Mouse (Mus musculus) splenic B cell, adult 2 months (primary cell): ENCODE results near the gene Ap1m1.

Experiments
- DNase-seq: peaks from one replicate; pipeline ENCODE4 v3.0.0-alpha.2; 2011; ENCODE audit warnings: low read depth, low spot score
- H3K27me3 ChIP-seq: 2 replicates; pipeline ENCODE4 v1.6.1; 2012; ENCODE audit warnings: mild to moderate bottlenecking, low read length, moderate library complexity, mixed read lengths; ENCODE audit not compliant: control insufficient read depth, poor library complexity, insufficient read depth, severe bottlenecking
- H3K36me3 ChIP-seq: 2 replicates; pipeline ENCODE4 v1.6.1; 2012; ENCODE audit warnings: mild to moderate bottlenecking, low read length, moderate library complexity, mixed read lengths; ENCODE audit not compliant: control insufficient read depth, poor library complexity, insufficient read depth, severe bottlenecking

Gene Ap1m1

GRCm38 (mm10) chr8:72266671-72267070, 26.9 kb downstream of the Ap1m1 start:
- H3K36me3 ChIP-seq: no peaks in the 10 kb centered on the region
- no peaks in the 10 kb centered on the region for H3K27me3 ChIP-seq
- no peak for DNase-seq

- peak; percentile 92 for DNase-seq
- H3K27me3 ChIP-seq: no peaks in the 10 kb centered on the region
- no peaks in the 10 kb centered on the region for H3K36me3 ChIP-seq
These were observed 27.3 kb downstream of the Ap1m1 start for GRCm38 (mm10) chr8:72267106-72267505.

- peak; percentile 86 for DNase-seq
- no peaks in the 10 kb centered on the region for H3K27me3 ChIP-seq
- no peaks in the 10 kb centered on the region for H3K36me3 ChIP-seq
These were observed 28.5 kb downstream of the Ap1m1 start for GRCm38 (mm10) chr8:72268356-72268755.

GRCm38 (mm10) chr8:72270606-72271005, 30.8 kb downstream of the Ap1m1 start:
- Histone ChIP-seq H3K27me3 (no peaks in the 10 kb centered on the region), H3K36me3 (no peaks in the 10 kb centered on the region)
- DNase-seq: peak; percentile 88

GRCm38 (mm10) chr8:72271051-72271660, 31.3 kb downstream of the Ap1m1 start:
- DNase-seq: no peak
- Histone ChIP-seq H3K27me3 (no peaks in the 10 kb centered on the region), H3K36me3 (no peaks in the 10 kb centered on the region)

GRCm38 (mm10) chr8:72271691-72272090, 31.9 kb downstream of the Ap1m1 start:
- no peaks in the 10 kb centered on the region for H3K27me3 ChIP-seq
- DNase-seq: peak; percentile 46
- H3K36me3 ChIP-seq: no peaks in the 10 kb centered on the region

- peak; percentile 84 for DNase-seq
- H3K27me3 ChIP-seq: no peaks in the 10 kb centered on the region
These were observed 32.5 kb downstream of the Ap1m1 start for GRCm38 (mm10) chr8:72272361-72272760.

GRCm38 (mm10) chr8:72273111-72273770, 33.4 kb downstream of the Ap1m1 start:
- DNase-seq: peak; percentile 55
- Histone ChIP-seq H3K36me3 (no peaks in the 10 kb centered on the region), H3K27me3 (no peaks in the 10 kb centered on the region)

More at GRCm38 (mm10) chr8:72272361-72272760, 32.5 kb downstream of the Ap1m1 start:
- no peaks in the 10 kb centered on the region for H3K36me3 ChIP-seq

- DNase-seq: peak; percentile 89
- no peaks in the 10 kb centered on the region for H3K27me3 ChIP-seq
These were observed 34.0 kb downstream of the Ap1m1 start for GRCm38 (mm10) chr8:72273807-72274206.

GRCm38 (mm10) chr8:72277244-72277643, 37.4 kb downstream of the Ap1m1 start:
- Histone ChIP-seq H3K36me3 (no peaks in the 10 kb centered on the region), H3K27me3 (no peaks in the 10 kb centered on the region)
- no peak for DNase-seq

More at GRCm38 (mm10) chr8:72273807-72274206, 34.0 kb downstream of the Ap1m1 start:
- no peaks in the 10 kb centered on the region for H3K36me3 ChIP-seq

- no peaks in the 10 kb centered on the region for H3K36me3 ChIP-seq
- DNase-seq: peak; percentile 58
- H3K27me3 ChIP-seq: no peaks in the 10 kb centered on the region
These were observed 39.3 kb downstream of the Ap1m1 start for GRCm38 (mm10) chr8:72279151-72279550.

GRCm38 (mm10) chr8:72281634-72282033, 41.8 kb downstream of the Ap1m1 start:
- no peaks in the 10 kb centered on the region for H3K36me3 ChIP-seq
- H3K27me3 ChIP-seq: no peaks in the 10 kb centered on the region
- DNase-seq: no peak

- DNase-seq: no peak
- H3K36me3 ChIP-seq: no peaks in the 10 kb centered on the region
These were observed 45.5 kb downstream of the Ap1m1 start for GRCm38 (mm10) chr8:72285285-72285684.

GRCm38 (mm10) chr8:72289051-72289450, 49.2 kb downstream of the Ap1m1 start:
- Histone ChIP-seq H3K27me3 (no peaks in the 10 kb centered on the region), H3K36me3 (no peaks in the 10 kb centered on the region)
- DNase-seq: no peak

More at GRCm38 (mm10) chr8:72285285-72285684, 45.5 kb downstream of the Ap1m1 start:
- no peaks in the 10 kb centered on the region for H3K27me3 ChIP-seq

GRCm38 (mm10) chr8:72291104-72291503, 51.3 kb downstream of the Ap1m1 start:
- DNase-seq: no peak
- Histone ChIP-seq H3K36me3 (no peaks in the 10 kb centered on the region), H3K27me3 (no peaks in the 10 kb centered on the region)
